Mouse (Mus musculus): ENCODE data around the gene Prr32. TPM values are rescaled to one million over a fixed set of nuclear protein-coding genes. Genes with fewer than 3 reads are reported as not detected.

The Prr32 gene
- total RNA-seq (2021): not detected
- long read RNA-seq, experiment 1: 0 reads
- long read RNA-seq, experiment 2: 0 reads

- DNase-seq: no peak
- intact Hi-C loops (cut with DNase I): no loop called here
Observed at GRCm38 (mm10) chrX:45090604-45091003, at the start of gene Prr32. Gene Prr32, plus strand, starts transcription at chrX:45090904.
